Mouse (Mus musculus): ENCODE measurements around the gene Ssna1. TPM values are rescaled to one million over a fixed set of nuclear protein-coding genes. Genes with fewer than 3 reads are reported as not detected.
"Not testable (repeated sequence)": the region's sequence is repeated elsewhere in the genome, so short reads cannot be mapped to it uniquely, and the experiment has no call there.

Gene Ssna1
- polyA plus RNA-seq, 1 experiment from 2014 or later, result 248 TPM

DNA sequence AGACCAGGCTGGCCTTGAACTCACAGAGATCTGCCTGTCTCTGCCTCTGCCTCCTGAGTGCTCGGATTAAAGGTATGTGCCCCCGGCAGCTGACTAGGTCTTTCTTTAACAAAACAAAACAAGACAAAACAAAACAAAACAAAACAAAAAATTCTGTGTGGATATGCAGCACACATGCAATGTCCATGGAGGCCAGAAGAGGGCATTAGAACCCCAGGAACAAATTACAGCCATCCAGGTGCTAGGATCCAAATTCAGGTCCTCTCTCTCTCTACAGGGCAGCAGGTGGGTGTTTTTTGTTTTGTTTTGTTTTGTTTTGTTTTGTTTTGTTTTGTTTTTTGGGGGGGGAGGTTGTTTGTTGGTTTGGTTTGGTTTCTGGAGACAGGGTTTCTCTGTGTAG, 13.4 kb downstream of the Ssna1 start:
- Histone ChIP-seq H3K36me3 (ENCODE audit: control insufficient read depth, insufficient read depth, low read length) (no peaks in the 10 kb centered on the region), H3K27ac (ENCODE audit: low read depth, low read length) (no peak overlapping the region), H3K9me3 (ENCODE audit: control insufficient read depth, low read length) (no peaks in the 10 kb centered on the region), H3K9ac (ENCODE audit: low read depth, low read length) (no peak overlapping the region), H3K4me1 (replicated peaks; ENCODE audit: control insufficient read depth, insufficient read depth, low read length) (peaks cover 14% of the 10 kb centered on the region), H3K27me3 (ENCODE audit: control insufficient read depth, insufficient read depth, low read length) (peaks cover 9% of the 10 kb centered on the region), H3K4me3 (ENCODE audit: low read depth, low read length) (no peak overlapping the region), H3K4me2 (replicated peaks; ENCODE audit: low read depth, low read length) (no peak overlapping the region)
- ATAC-seq (ENCODE audit: low FRiP score) (no peak), DNase-seq (ENCODE audit: low spot score) (no peak)
- WGBS, result 44% methylated on average over 2 of the region's 2 CpGs

DNA sequence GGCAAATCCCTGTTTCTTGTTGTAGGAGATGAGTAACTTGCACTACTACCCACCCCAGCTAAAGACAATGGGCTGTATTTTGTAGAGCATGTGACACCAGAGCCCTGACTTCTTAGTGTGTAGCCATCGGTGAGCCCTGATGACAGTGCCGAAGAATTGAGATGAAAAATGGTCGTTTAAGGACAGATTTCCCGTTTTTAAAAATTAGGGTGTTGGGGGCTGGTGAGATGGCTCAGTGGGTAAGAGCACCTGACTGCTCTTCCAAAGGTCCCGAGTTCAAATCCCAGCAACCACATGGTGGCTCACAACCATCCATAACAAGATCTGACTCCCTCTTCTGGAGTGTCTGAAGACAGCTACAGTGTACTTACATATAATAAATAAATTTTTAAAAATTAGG, 15.0 kb downstream of the Ssna1 start:
- WGBS, result 90% methylated on average over 5 of the region's 5 CpGs
- not testable (repeated sequence) for DNase-seq (ENCODE audit: low spot score); H3K4me3 ChIP-seq (ENCODE audit: low read depth, low read length)

DNA sequence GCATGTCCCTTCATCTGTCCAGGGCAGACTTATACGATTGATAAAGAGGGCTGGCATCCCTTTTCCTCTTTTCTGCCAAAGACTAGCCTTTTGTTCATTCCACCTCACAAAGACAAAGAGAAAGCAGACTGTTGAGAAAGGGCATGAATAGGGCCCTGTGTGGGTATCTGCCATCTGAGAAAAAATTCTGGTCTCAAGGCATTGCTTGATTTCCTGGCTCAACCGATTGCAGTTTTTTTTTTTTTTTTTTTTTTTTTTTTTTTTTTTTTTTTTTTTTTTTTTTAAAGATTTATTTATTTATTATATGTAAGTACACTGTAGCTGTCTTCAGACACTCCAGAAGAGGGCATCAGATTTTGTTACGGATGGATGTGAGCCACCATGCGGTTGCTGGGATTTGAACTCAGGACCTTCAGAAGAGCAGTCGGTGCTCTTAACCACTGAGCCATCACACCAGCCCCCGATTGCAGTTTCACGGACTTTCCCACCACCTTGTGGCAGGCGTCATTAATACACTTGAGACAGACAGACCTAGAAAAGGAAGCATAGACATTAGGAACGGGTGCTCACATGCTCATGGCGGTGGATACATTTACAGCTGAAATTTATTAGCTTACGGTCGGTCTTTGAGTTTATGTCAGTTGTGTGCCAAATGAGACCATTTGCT, 15.7 kb downstream of the Ssna1 start:
- WGBS, result 64% methylated on average over 10 of the region's 12 CpGs
- peak overlapping the region; percentile 74; the same call in 1 of the 2 replicates for H3K4me2 ChIP-seq (replicated peaks; ENCODE audit: low read depth, low read length)
- H3K9ac ChIP-seq (ENCODE audit: low read depth, low read length); H3K9me3 ChIP-seq (ENCODE audit: control insufficient read depth, low read length); H3K27me3 ChIP-seq (ENCODE audit: control insufficient read depth, insufficient read depth, low read length); ATAC-seq (ENCODE audit: low FRiP score); H3K27ac ChIP-seq (ENCODE audit: low read depth, low read length); H3K36me3 ChIP-seq (ENCODE audit: control insufficient read depth, insufficient read depth, low read length); H3K4me1 ChIP-seq (replicated peaks; ENCODE audit: control insufficient read depth, insufficient read depth, low read length): not testable (repeated sequence)
- peak; percentile 34 for DNase-seq (ENCODE audit: low spot score)
- peak overlapping the region; percentile 69; the same call in 1 of the 2 replicates for H3K4me3 ChIP-seq (ENCODE audit: low read depth, low read length)

More for the DNA sequence above, 15.0 kb downstream of the Ssna1 start:
- H3K4me2 ChIP-seq (replicated peaks; ENCODE audit: low read depth, low read length); H3K27ac ChIP-seq (ENCODE audit: low read depth, low read length); H3K9ac ChIP-seq (ENCODE audit: low read depth, low read length); ATAC-seq (ENCODE audit: low FRiP score); H3K4me1 ChIP-seq (replicated peaks; ENCODE audit: control insufficient read depth, insufficient read depth, low read length); H3K36me3 ChIP-seq (ENCODE audit: control insufficient read depth, insufficient read depth, low read length); H3K9me3 ChIP-seq (ENCODE audit: control insufficient read depth, low read length); H3K27me3 ChIP-seq (ENCODE audit: control insufficient read depth, insufficient read depth, low read length): not testable (repeated sequence)

- Histone ChIP-seq H3K4me2 (replicated peaks; ENCODE audit: low read depth, low read length) (peak within 1 kb of the TSS; percentile 88), H3K9me3 (ENCODE audit: control insufficient read depth, low read length) (no peaks in the 10 kb centered on the region), H3K4me3 (ENCODE audit: low read depth, low read length) (peak within 1 kb of the TSS; percentile 69), H3K27ac (ENCODE audit: low read depth, low read length) (peak within 1 kb of the TSS; percentile 49; the same call in 1 of the 2 replicates), H3K27me3 (ENCODE audit: control insufficient read depth, insufficient read depth, low read length) (no peaks in the 10 kb centered on the region), H3K9ac (ENCODE audit: low read depth, low read length) (peak within 1 kb of the TSS; percentile 69), H3K4me1 (replicated peaks; ENCODE audit: control insufficient read depth, insufficient read depth, low read length) (peaks cover 7% of the 10 kb centered on the region; the same call in 1 of the 2 replicates), H3K36me3 (ENCODE audit: control insufficient read depth, insufficient read depth, low read length) (0 out of 2 replicates have a peak, but pooled peaks cover 2% of the 10 kb centered on the region)
- WGBS, result under 1% methylated on average over 38 of the region's 39 CpGs
- ATAC-seq (ENCODE audit: low FRiP score) (peak; percentile 91), DNase-seq (ENCODE audit: low spot score) (peak; percentile 98)
Measured at GRCm38 (mm10) chr2:25255284-25255779, 16.9 kb downstream of the Ssna1 start, which contains the start of gene Tmem203. Gene Tmem203, plus strand, starts transcription at chr2:25255439.

DNA sequence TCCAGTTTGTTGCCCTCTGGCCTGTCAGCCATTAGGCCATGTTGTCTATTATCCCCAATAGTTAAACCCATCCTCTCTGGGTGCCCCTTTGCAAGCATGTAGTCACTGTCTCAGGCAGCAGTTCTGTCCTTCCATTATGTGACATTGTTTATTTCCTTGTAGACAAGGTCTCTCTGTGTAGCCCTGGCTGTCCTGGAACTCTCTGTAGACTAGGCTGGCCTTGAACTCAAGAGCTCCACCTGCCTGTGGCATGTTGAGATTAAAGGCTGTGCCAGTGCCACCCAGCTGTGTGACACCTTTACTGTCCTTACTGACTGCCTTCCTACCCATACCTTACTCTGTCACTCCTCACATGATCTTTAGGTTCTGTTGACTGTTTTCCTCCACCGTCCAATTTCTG, 19.9 kb downstream of the Ssna1 start:
- no peak overlapping the region for H3K9ac ChIP-seq (ENCODE audit: low read depth, low read length)
- H3K9me3 ChIP-seq (ENCODE audit: control insufficient read depth, low read length), result no peaks in the 10 kb centered on the region
- 0 out of 2 replicates have a peak, but pooled peaks cover 2% of the 10 kb centered on the region for H3K36me3 ChIP-seq (ENCODE audit: control insufficient read depth, insufficient read depth, low read length)
- no peaks in the 10 kb centered on the region for H3K27me3 ChIP-seq (ENCODE audit: control insufficient read depth, insufficient read depth, low read length)
- ATAC-seq (ENCODE audit: low FRiP score) (no peak), DNase-seq (ENCODE audit: low spot score) (peak; percentile 19)
- no peak overlapping the region for H3K27ac ChIP-seq (ENCODE audit: low read depth, low read length)
- peaks cover 7% of the 10 kb centered on the region; the same call in 1 of the 2 replicates for H3K4me1 ChIP-seq (replicated peaks; ENCODE audit: control insufficient read depth, insufficient read depth, low read length)
- H3K4me3 ChIP-seq (ENCODE audit: low read depth, low read length), result no peak overlapping the region
- H3K4me2 ChIP-seq (replicated peaks; ENCODE audit: low read depth, low read length), result no peak overlapping the region
- 88% methylated on average over 1 of the region's 1 CpGs for WGBS

- WGBS, result 88% methylated on average over 10 of the region's 10 CpGs
- DNase-seq (ENCODE audit: low spot score) (no peak), ATAC-seq (ENCODE audit: low FRiP score) (no peak)
- Histone ChIP-seq H3K9me3 (ENCODE audit: control insufficient read depth, low read length) (no peaks in the 10 kb centered on the region), H3K4me1 (replicated peaks; ENCODE audit: control insufficient read depth, insufficient read depth, low read length) (peaks cover 4% of the 10 kb centered on the region; the same call in 1 of the 2 replicates), H3K4me2 (replicated peaks; ENCODE audit: low read depth, low read length) (no peak within 1 kb of the TSS), H3K27me3 (ENCODE audit: control insufficient read depth, insufficient read depth, low read length) (no peaks in the 10 kb centered on the region; the same call in 1 of the 2 replicates), H3K4me3 (ENCODE audit: low read depth, low read length) (no peak within 1 kb of the TSS), H3K36me3 (ENCODE audit: control insufficient read depth, insufficient read depth, low read length) (0 out of 2 replicates have a peak, but pooled peaks cover under 1% of the 10 kb centered on the region), H3K9ac (ENCODE audit: low read depth, low read length) (no peak within 1 kb of the TSS), H3K27ac (ENCODE audit: low read depth, low read length) (no peak within 1 kb of the TSS)
Measured at GRCm38 (mm10) chr2:25246183-25247072, 25.8 kb downstream of the Ssna1 start, which contains the start of gene AL732309.1. Gene AL732309.1, minus strand, starts transcription at chr2:25246863.

DNA sequence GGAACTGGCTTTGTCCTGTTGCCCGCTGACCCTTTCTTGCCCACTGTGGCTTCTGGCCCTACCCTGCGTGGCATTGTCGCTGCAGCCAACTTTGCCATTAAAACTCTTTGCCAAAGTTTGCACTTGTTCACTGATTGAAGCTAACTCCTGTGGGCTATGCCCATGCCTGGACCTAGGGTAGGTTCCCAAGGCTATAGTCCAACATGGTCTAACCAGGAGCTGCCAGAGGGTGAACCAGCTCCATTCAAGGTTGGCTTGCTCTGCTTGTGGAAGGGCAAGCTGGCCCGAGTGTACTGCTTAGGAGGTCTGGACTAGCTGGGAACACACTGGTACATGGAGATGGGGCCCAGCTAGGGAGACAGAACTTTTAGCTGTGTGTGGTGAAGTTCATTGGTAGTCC, 28.1 kb downstream of the Ssna1 start:
- no peaks in the 10 kb centered on the region for H3K36me3 ChIP-seq (ENCODE audit: control insufficient read depth, insufficient read depth, low read length)
- no peak overlapping the region for H3K4me3 ChIP-seq (ENCODE audit: low read depth, low read length)
- H3K9me3 ChIP-seq (ENCODE audit: control insufficient read depth, low read length), result no peaks in the 10 kb centered on the region
- H3K27ac ChIP-seq (ENCODE audit: low read depth, low read length), result no peak overlapping the region
- DNase-seq (ENCODE audit: low spot score) (no peak), ATAC-seq (ENCODE audit: low FRiP score) (no peak)
- peaks cover 4% of the 10 kb centered on the region; the same call in 1 of the 2 replicates for H3K4me1 ChIP-seq (replicated peaks; ENCODE audit: control insufficient read depth, insufficient read depth, low read length)
- 92% methylated on average over 4 of the region's 4 CpGs for WGBS
- no peak overlapping the region for H3K4me2 ChIP-seq (replicated peaks; ENCODE audit: low read depth, low read length)
- H3K27me3 ChIP-seq (ENCODE audit: control insufficient read depth, insufficient read depth, low read length), result peaks cover 2% of the 10 kb centered on the region; the same call in 1 of the 2 replicates
- H3K9ac ChIP-seq (ENCODE audit: low read depth, low read length), result no peak overlapping the region

DNA sequence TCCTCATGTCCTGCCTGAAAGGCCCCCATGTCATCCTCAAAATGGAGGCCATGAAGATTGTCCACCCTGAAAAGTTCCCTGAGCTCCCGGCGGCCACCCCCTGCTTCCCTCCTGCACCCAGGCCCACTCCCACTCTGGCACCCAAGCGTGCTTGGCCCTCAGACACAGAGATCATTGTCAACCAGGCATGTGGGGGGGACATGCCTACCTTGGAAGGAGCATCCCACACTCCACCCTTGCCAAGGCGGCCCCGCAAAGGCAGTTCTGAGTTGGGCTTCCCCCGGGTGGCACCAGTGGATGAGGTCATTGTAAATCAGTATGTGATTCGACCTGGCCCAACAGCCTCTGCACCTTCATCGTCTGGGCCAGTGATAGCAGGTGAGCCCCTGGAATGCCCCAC, 28.9 kb downstream of the Ssna1 start:
- Histone ChIP-seq H3K4me1 (replicated peaks; ENCODE audit: control insufficient read depth, insufficient read depth, low read length) (peaks cover 4% of the 10 kb centered on the region; the same call in 1 of the 2 replicates), H3K4me3 (ENCODE audit: low read depth, low read length) (no peak overlapping the region; the same call in 1 of the 2 replicates), H3K4me2 (replicated peaks; ENCODE audit: low read depth, low read length) (peak overlapping the region; percentile 95; the same call in 1 of the 2 replicates), H3K9me3 (ENCODE audit: control insufficient read depth, low read length) (no peaks in the 10 kb centered on the region), H3K9ac (ENCODE audit: low read depth, low read length) (peak overlapping the region; percentile 71; the same call in 1 of the 2 replicates), H3K36me3 (ENCODE audit: control insufficient read depth, insufficient read depth, low read length) (no peaks in the 10 kb centered on the region), H3K27ac (ENCODE audit: low read depth, low read length) (no peak overlapping the region), H3K27me3 (ENCODE audit: control insufficient read depth, insufficient read depth, low read length) (peaks cover 2% of the 10 kb centered on the region; the same call in 1 of the 2 replicates)
- DNase-seq (ENCODE audit: low spot score), result no peak
- no peak for ATAC-seq (ENCODE audit: low FRiP score)
- 81% methylated on average over 8 of the region's 8 CpGs for WGBS

Measured in hindbrain, embryonic 11.5 days (tissue).